Mouse (Mus musculus) liver, adult 2 months (tissue): ENCODE measurements around the gene Sbk3. TPM values are rescaled to one million over a fixed set of nuclear protein-coding genes. Genes with fewer than 3 reads are reported as not detected.

ENCODE experiments used
- DNase-seq: peaks from one replicate; pipeline ENCODE4 v3.0.0-alpha.2; 2011; ENCODE audit warnings: low read depth, low spot score; ENCODE audit errors: extremely low read depth
- H3K27ac ChIP-seq: fragments of 200-500 bp; replicated peaks from 2 replicates; pipeline ENCODE4 v1.5.1; 2012; ENCODE audit warnings: low read depth, mild to moderate bottlenecking, control low read depth, inconsistent platforms, low read length; ENCODE audit not compliant: insufficient read depth
- H3K27me3 ChIP-seq: fragments of 200-500 bp; 2 replicates; pipeline ENCODE4 v1.6.1; 2012; ENCODE audit warnings: mild to moderate bottlenecking, moderate library complexity, low read length, inconsistent platforms; ENCODE audit not compliant: control insufficient read depth, insufficient read depth
- H3K36me3 ChIP-seq: fragments of 200-500 bp; 2 replicates; pipeline ENCODE4 v1.6.1; 2012; ENCODE audit warnings: low read length, inconsistent platforms; ENCODE audit not compliant: control insufficient read depth, insufficient read depth
- H3K4me1 ChIP-seq: fragments of 200-500 bp; 2 replicates; pipeline ENCODE4 v1.6.1; 2011; ENCODE audit warnings: low read length; ENCODE audit not compliant: control insufficient read depth, insufficient read depth
- H3K4me3 ChIP-seq: fragments of 200-500 bp; 2 replicates; pipeline ENCODE4 v1.5.1; 2011; ENCODE audit warnings: low read depth, mild to moderate bottlenecking, control low read depth, low read length, moderate library complexity; ENCODE audit not compliant: insufficient read depth
- H3K79me2 ChIP-seq: fragments of 200-500 bp; 2 replicates; pipeline ENCODE4 v1.6.1; 2012; ENCODE audit warnings: inconsistent platforms, mild to moderate bottlenecking, low read length, moderate library complexity; ENCODE audit not compliant: control insufficient read depth, insufficient read depth
- H3K9ac ChIP-seq: fragments of 200-500 bp; 2 replicates; pipeline ENCODE4 v1.6.1; 2012; ENCODE audit warnings: low read depth, mild to moderate bottlenecking, control low read depth, inconsistent platforms, low read length
- CTCF ChIP-seq: fragments of 200-500 bp; IDR thresholded peaks from 2 replicates; pipeline ENCODE4 v1.5.1; 2011; ENCODE audit warnings: low read depth, low read length, control low read depth
- POLR2A ChIP-seq: fragments of 200-500 bp; IDR thresholded peaks from 2 replicates; pipeline ENCODE4 v1.6.1; 2011; ENCODE audit warnings: low read length, control low read depth; ENCODE audit not compliant: insufficient read depth; ENCODE audit errors: extremely low read depth
- WGBS: fragments of 180-500 bp; shearing (Covaris S2); methylation state at CpG from one replicate; pipeline ENCODE4 v1.1.7; 2018; 5-methylcytosine and 5-hydroxymethylcytosine counted together
- polyA plus RNA-seq: library from polyadenylated mRNA; depleted of rRNA; stranded (reverse); fragments of >200 nt; gene quantifications from 2 replicates; pipeline ENCODE4 v1.2.3, GENCODE M21; 2012
- total RNA-seq: library from RNA; depleted of rRNA; stranded (reverse); fragments of >200 nt; gene quantifications from 2 replicates; pipeline ENCODE4 v1.2.3, GENCODE M21; 2014

Sbk3 gene
- total and polyA plus RNA-seq, 2 experiments, result not detected

DNA sequence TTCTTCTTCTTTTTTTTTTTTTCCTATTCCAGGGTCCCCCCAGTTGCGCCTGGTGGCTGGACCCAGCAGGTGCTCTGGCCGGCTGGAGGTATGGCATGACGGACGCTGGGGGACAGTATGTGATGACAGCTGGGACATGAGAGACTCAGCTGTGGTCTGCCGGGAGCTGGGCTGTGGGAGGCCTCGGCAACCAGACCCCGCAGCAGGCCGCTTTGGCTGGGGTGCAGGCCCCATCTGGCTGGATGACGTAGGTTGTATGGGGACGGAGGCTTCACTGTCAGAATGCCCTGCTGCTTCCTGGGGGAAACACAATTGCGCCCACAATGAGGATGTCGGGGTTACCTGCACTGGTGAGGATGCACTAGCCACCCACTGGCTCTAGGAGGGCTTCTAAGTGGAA is 37.9 kb downstream of the Sbk3 start:
- DNase-seq, result no peak
- no peaks in the 10 kb centered on the region for H3K27me3 ChIP-seq
- no peaks in the 10 kb centered on the region for H3K4me1 ChIP-seq
- H3K27ac ChIP-seq, result no peak overlapping the region
- WGBS, result 83% methylated on average over 12 of the region's 12 CpGs
- H3K4me3 ChIP-seq, result no peak overlapping the region
- TF ChIP-seq POLR2A (no peak), CTCF (no peak)
- no peak overlapping the region for H3K9ac ChIP-seq
- no peaks in the 10 kb centered on the region for H3K36me3 ChIP-seq
- no peaks in the 10 kb centered on the region for H3K79me2 ChIP-seq

DNA sequence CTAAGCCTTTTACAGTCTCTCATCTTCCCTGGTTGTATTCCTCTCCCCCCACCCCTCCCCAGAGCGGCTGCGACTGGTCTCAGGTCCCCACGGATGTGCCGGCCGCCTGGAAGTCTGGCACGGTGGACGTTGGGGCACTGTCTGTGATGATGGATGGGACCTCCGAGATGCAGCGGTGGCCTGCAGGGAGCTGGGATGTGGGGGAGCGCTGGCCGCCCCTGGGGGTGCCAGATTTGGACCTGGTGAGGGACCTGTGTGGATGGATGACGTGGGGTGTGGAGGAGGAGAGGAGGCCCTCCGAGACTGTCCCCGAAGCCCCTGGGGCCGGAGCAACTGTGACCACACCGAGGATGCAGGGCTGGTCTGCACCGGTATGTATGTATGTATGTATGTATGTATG is 42.6 kb downstream of the Sbk3 start:
- Histone ChIP-seq H3K36me3 (no peaks in the 10 kb centered on the region), H3K27ac (no peak overlapping the region), H3K27me3 (peaks cover 6% of the 10 kb centered on the region), H3K79me2 (no peaks in the 10 kb centered on the region), H3K9ac (no peak overlapping the region), H3K4me1 (peaks cover 2% of the 10 kb centered on the region; the same call in 1 of the 2 replicates), H3K4me3 (no peak overlapping the region)
- 83% methylated on average over 17 of the region's 17 CpGs for WGBS
- TF ChIP-seq POLR2A (no peak), CTCF (no peak)
- DNase-seq, result no peak

DNA sequence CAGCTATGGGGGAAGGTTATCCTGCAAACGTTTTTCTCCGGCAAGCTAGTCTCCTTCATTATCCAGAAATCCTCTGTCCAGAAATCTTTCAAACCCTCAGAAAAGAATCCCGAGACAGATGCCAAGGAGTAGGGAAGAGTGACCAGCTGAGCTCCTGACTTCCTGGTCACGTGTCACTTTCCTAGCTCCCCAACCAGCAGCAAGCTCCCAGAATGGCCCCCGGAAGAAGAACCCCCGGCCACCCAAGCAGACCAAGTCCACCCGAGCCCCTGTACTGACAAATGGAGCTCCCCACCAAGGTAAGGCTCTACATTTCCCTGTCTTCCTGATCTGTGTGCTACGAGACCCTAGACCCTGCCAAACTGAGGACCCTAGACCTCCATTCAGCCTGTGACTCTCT is 43.3 kb downstream of the Sbk3 start:
- TF ChIP-seq CTCF (no peak), POLR2A (no peak)
- no peaks in the 10 kb centered on the region for H3K36me3 ChIP-seq
- no peak overlapping the region for H3K27ac ChIP-seq
- no peaks in the 10 kb centered on the region for H3K79me2 ChIP-seq
- no peak overlapping the region for H3K9ac ChIP-seq
- DNase-seq, result no peak
- H3K4me3 ChIP-seq, result no peak overlapping the region
- WGBS, result 66% methylated on average over 8 of the region's 8 CpGs
- H3K4me1 ChIP-seq, result peaks cover 2% of the 10 kb centered on the region; the same call in 1 of the 2 replicates
- H3K27me3 ChIP-seq, result peaks cover 6% of the 10 kb centered on the region

DNA sequence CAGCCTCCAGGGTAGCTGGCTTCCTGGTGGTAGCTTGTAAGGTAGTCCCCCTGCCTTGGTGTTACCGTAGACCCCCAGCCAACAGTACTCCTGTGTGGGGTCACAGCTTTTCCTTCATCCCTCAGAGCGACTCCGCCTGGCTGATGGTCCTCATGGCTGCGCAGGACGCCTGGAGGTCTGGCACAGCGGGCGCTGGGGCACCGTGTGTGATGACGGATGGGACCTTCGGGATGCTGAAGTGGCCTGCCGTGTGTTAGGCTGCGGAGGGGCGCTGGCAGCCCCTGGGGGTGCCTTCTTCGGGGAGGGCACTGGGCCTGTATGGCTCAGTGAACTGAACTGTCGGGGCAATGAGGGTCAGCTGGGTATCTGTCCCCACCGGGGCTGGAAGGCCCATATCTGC is 44.1 kb downstream of the Sbk3 start:
- peaks cover 2% of the 10 kb centered on the region; the same call in 1 of the 2 replicates for H3K4me1 ChIP-seq
- H3K79me2 ChIP-seq, result no peaks in the 10 kb centered on the region
- H3K27ac ChIP-seq, result no peak overlapping the region
- TF ChIP-seq POLR2A, result no peak
- TF ChIP-seq CTCF, result no peak
- H3K9ac ChIP-seq, result no peak overlapping the region
- WGBS, result 85% methylated on average over 16 of the region's 16 CpGs
- H3K4me3 ChIP-seq, result no peak overlapping the region
- no peaks in the 10 kb centered on the region for H3K36me3 ChIP-seq
- peaks cover 6% of the 10 kb centered on the region for H3K27me3 ChIP-seq
- DNase-seq, result no peak

DNA sequence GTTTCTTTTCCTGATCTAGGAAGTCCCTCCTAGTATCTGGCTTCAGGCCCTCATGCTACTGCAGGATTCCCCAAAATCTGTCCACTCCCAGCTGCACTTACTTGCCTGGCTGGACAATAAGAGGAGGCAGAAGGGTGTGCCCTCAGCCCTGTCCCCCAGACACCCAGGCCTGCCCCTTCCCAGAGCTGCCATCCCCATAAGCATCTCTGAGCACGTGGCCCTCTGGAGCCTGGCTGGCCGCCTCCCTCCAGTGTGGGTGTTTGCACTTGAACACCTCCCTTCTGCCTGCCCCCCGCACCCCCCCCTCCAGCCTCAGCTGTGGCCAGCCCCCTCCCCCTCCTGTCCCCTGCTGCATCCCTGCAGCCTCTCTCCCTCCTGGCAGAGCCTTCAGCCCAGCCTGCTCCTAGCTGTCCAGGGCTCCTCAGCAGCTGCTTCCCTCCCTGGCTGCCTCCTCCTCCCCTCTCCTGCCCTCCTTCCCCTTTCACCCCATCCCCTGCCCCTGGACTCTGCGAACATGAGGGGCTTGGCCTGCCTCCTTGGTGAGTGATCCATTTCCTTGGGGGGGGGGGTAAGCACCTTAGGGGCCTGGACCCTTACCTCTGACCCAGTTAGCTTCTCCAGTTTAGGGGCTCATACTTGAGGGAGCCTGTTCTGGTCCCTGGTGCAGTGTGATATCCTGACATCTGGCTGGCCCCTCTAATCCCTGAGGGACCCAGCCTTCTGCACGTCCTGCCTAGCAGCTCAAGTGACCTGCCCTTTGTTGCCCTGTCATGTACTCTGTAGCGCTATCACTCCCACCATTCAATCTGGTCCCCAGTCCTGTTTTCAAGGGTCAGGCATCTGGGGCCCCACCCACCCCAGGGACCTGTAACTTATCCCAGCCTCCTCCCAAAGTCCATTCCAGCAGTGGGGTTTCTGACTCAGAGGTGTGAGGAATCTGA is 45.3 kb downstream of the Sbk3 start, which contains the start of gene Ssc5d:
TSS of gene Ssc5d (plus strand) at position 345 of the 941 bp plus-strand sequence.
- H3K36me3 ChIP-seq, result no peaks in the 10 kb centered on the region
- 30% methylated on average over 6 of the region's 6 CpGs for WGBS
- no peak within 1 kb of the TSS for H3K9ac ChIP-seq
- H3K79me2 ChIP-seq, result no peaks in the 10 kb centered on the region
- no peak within 1 kb of the TSS for H3K27ac ChIP-seq
- H3K27me3 ChIP-seq, result peaks cover 6% of the 10 kb centered on the region
- no peak for TF ChIP-seq CTCF
- TF ChIP-seq POLR2A, result no peak
- H3K4me3 ChIP-seq, result no peak within 1 kb of the TSS
- DNase-seq, result no peak
- peaks cover 2% of the 10 kb centered on the region; the same call in 1 of the 2 replicates for H3K4me1 ChIP-seq

DNA sequence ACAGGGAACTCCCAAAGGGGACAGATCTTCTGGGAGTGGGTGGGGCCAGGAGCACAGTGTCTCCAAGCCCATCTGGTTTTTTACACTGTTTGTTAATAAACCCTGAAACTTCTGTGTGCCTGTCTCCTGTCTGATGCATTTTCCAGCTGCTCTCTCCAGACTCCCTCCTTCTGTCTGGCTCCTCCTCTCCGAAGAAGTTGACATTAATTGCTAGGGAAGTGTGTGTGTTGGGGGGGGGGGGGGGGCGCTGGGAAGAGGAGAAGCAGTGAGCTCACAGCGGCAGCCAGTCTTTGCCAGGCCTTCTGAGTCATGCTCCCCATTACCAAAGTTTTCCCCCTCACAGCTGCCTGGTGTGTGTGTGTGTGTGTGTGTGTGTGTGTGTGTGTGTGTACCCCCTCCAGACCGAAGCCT is 46.1 kb downstream of the Sbk3 start:
- 32% methylated on average over 4 of the region's 4 CpGs for WGBS
- Histone ChIP-seq H3K79me2 (no peaks in the 10 kb centered on the region), H3K4me3 (no peak overlapping the region), H3K36me3 (0 out of 2 replicates have a peak, but pooled peaks cover under 1% of the 10 kb centered on the region), H3K27ac (no peak overlapping the region), H3K27me3 (peaks cover 6% of the 10 kb centered on the region), H3K4me1 (peaks cover 2% of the 10 kb centered on the region; the same call in 1 of the 2 replicates), H3K9ac (no peak overlapping the region)
- no peak for DNase-seq
- TF ChIP-seq CTCF (no peak), POLR2A (no peak)
